Mouse (Mus musculus) kidney, adult 2 months (tissue): ENCODE measurements around the gene Dop1a. TPM values are rescaled to one million over a fixed set of nuclear protein-coding genes. Genes with fewer than 3 reads are reported as not detected.

ENCODE experiments used
- DNase-seq: peaks from one replicate; pipeline ENCODE4 v3.0.0; 2021
- H3K27ac ChIP-seq: fragments of 200-500 bp; 2 replicates; pipeline ENCODE4 v1.5.1; 2012; ENCODE audit warnings: low read depth, low read length, control low read depth, inconsistent platforms; ENCODE audit not compliant: insufficient read depth
- H3K27me3 ChIP-seq: fragments of 200-500 bp; replicated peaks from 2 replicates; pipeline ENCODE4 v1.6.1; 2012; ENCODE audit warnings: mild to moderate bottlenecking, moderate library complexity, low read length, inconsistent platforms; ENCODE audit not compliant: control insufficient read depth, insufficient read depth
- H3K36me3 ChIP-seq: fragments of 200-500 bp; 2 replicates; pipeline ENCODE4 v1.6.1; 2012; ENCODE audit warnings: mild to moderate bottlenecking, moderate library complexity, low read length, inconsistent platforms; ENCODE audit not compliant: control insufficient read depth, insufficient read depth
- H3K4me1 ChIP-seq: fragments of 200-500 bp; 2 replicates; pipeline ENCODE4 v1.6.1; 2011; ENCODE audit warnings: low read length; ENCODE audit not compliant: control insufficient read depth, insufficient read depth
- H3K4me3 ChIP-seq: fragments of 200-500 bp; 2 replicates; pipeline ENCODE4 v1.5.1; 2011; ENCODE audit warnings: mild to moderate bottlenecking, low read depth, low read length, control low read depth; ENCODE audit not compliant: insufficient read depth
- CTCF ChIP-seq: fragments of 200-500 bp; conservative IDR thresholded peaks from 2 replicates; pipeline ENCODE4 v1.5.1; 2011; ENCODE audit warnings: low read depth, mild to moderate bottlenecking, control low read depth, low read length, moderate library complexity, mixed read lengths; ENCODE audit not compliant: insufficient read depth, insufficient read length
- POLR2A ChIP-seq: fragments of 200-500 bp; IDR thresholded peaks from one replicate; pipeline ENCODE4 v1.6.1; 2011; ENCODE audit warnings: low read depth, low read length, control low read depth
- WGBS: fragments of 180-500 bp; shearing (Covaris S2); methylation state at CpG from one replicate; pipeline ENCODE4 v1.1.7; 2018; 5-methylcytosine and 5-hydroxymethylcytosine counted together
- polyA plus RNA-seq: library from polyadenylated mRNA; depleted of rRNA; stranded (reverse); fragments of >200 nt; gene quantifications from 2 replicates; pipeline ENCODE4 v1.2.3, GENCODE M21; 2012; rRNA removed

Gene Dop1a
- polyA plus RNA-seq, 1 experiment: 9.0 TPM

- Histone ChIP-seq H3K27me3 (no peaks in the 10 kb centered on the region), H3K27ac (no peak overlapping the region), H3K36me3 (no peaks in the 10 kb centered on the region), H3K4me3 (no peak overlapping the region), H3K4me1 (no peaks in the 10 kb centered on the region)
- TF ChIP-seq POLR2A: no peak
- TF ChIP-seq CTCF: no peak
- no peak for DNase-seq
- WGBS: 68% methylated on average over 8 of the region's 8 CpGs
Observed at GRCm38 (mm10) chr9:86599723-86600303, 132.9 kb downstream of the Dop1a start.

Other genes with a start within 250 kb of the Dop1a start
- 1.3 and 1.4 TPM in 2 replicates for gene Ube2cbp, start 2.2 kb upstream of the Dop1a start, polyA plus RNA-seq
- 10.9 TPM in 2 replicates for gene Pgm3, start 104.7 kb downstream of the Dop1a start, polyA plus RNA-seq
- gene Rwdd2a, start 104.8 kb downstream of the Dop1a start, polyA plus RNA-seq: 1.0 and 1.1 TPM in 2 replicates
- 150 and 153 TPM in 2 replicates for gene Me1, start 228.8 kb downstream of the Dop1a start, polyA plus RNA-seq